Mouse (Mus musculus) heart, postnatal 36 days (tissue): ENCODE results near the gene Macrod2. TPM values are rescaled to one million over a fixed set of nuclear protein-coding genes. Genes with fewer than 3 reads are reported as not detected.
A peak's percentile ranks its signal among the peaks of the same experiment; 100 is the strongest.

Experiments used
- DNase-seq, 2 experiments: peaks; one replicate each; pipeline ENCODE4 v3.0.0; 2021 to 2022
- intact Hi-C: fragments of 180-260 bp; cut with DNase I; formaldehyde crosslinking; loops from one replicate; pipeline ENCODE4 v1.15.1; 2025
- total RNA-seq, 2 experiments: library from RNA; stranded (reverse); gene quantifications; 2 replicates each; pipeline ENCODE4 v1.2.3; 2021

Gene Macrod2
- total RNA-seq, 2 experiments from 2014 or later, result 7.8 to 8.6 TPM

GRCm38 (mm10) chr2:141558242-141558827 is 1163.2 kb downstream of the Macrod2 start:
- intact Hi-C loops, result no loop called here
- DNase-seq, result no peak

- intact Hi-C loops, result no loop called here
- no peak for DNase-seq
Measured at GRCm38 (mm10) chr2:141565986-141566385, 1170.9 kb downstream of the Macrod2 start.

- DNase-seq, result no peak
- intact Hi-C loops, result no loop called here
Measured at GRCm38 (mm10) chr2:141571360-141571759, 1176.3 kb downstream of the Macrod2 start.

- intact Hi-C loops, result no loop called here
- DNase-seq, result no peak
Measured at GRCm38 (mm10) chr2:141578206-141578605, 1183.1 kb downstream of the Macrod2 start.

- intact Hi-C loops, result no loop called here
- DNase-seq, result no peak
Measured at GRCm38 (mm10) chr2:141582431-141582830, 1187.3 kb downstream of the Macrod2 start.

- intact Hi-C loops, result no loop called here
- no peak for DNase-seq
Measured at GRCm38 (mm10) chr2:141582933-141583332, 1187.8 kb downstream of the Macrod2 start.

GRCm38 (mm10) chr2:141587290-141587689 is 1192.2 kb downstream of the Macrod2 start:
- intact Hi-C loops, result no loop called here
- peak in 1 of 2 experiments; percentile 6 for DNase-seq

GRCm38 (mm10) chr2:141591326-141591725 is 1196.2 kb downstream of the Macrod2 start:
- no peak for DNase-seq
- intact Hi-C loops, result no loop called here

- intact Hi-C loops, result no loop called here
Measured at GRCm38 (mm10) chr2:141594811-141595210, 1199.7 kb downstream of the Macrod2 start.

GRCm38 (mm10) chr2:141617721-141618120 is 1222.6 kb downstream of the Macrod2 start:
- DNase-seq, result no peak
- intact Hi-C loops, result no loop called here

More at GRCm38 (mm10) chr2:141594811-141595210, 1199.7 kb downstream of the Macrod2 start:
- no peak for DNase-seq

- no peak for DNase-seq
- intact Hi-C loops, result no loop called here
Measured at GRCm38 (mm10) chr2:141618257-141618656, 1223.1 kb downstream of the Macrod2 start.

GRCm38 (mm10) chr2:141664051-141664450 is 1268.9 kb downstream of the Macrod2 start:
- DNase-seq, result no peak
- intact Hi-C loops, result no loop called here

GRCm38 (mm10) chr2:141672814-141673213 is 1277.7 kb downstream of the Macrod2 start:
- intact Hi-C loops, result no loop called here

GRCm38 (mm10) chr2:141673405-141673804 is 1278.3 kb downstream of the Macrod2 start:
- intact Hi-C loops, result no loop called here
- DNase-seq, result no peak

More at GRCm38 (mm10) chr2:141672814-141673213, 1277.7 kb downstream of the Macrod2 start:
- DNase-seq, result no peak

GRCm38 (mm10) chr2:141697541-141697940 is 1302.4 kb downstream of the Macrod2 start:
- no peak for DNase-seq
- intact Hi-C loops, result no loop called here

GRCm38 (mm10) chr2:141698320-141698719 is 1303.2 kb downstream of the Macrod2 start:
- intact Hi-C loops, result no loop called here
- no peak for DNase-seq

- intact Hi-C loops, result no loop called here
- no peak for DNase-seq
Measured at GRCm38 (mm10) chr2:141700759-141701452, 1305.8 kb downstream of the Macrod2 start.

- DNase-seq, result no peak
- intact Hi-C loops, result no loop called here
Measured at GRCm38 (mm10) chr2:141711785-141712184, 1316.7 kb downstream of the Macrod2 start.

- intact Hi-C loops, result no loop called here
- DNase-seq, result no peak
Measured at GRCm38 (mm10) chr2:141712265-141712664, 1317.2 kb downstream of the Macrod2 start.

- intact Hi-C loops, result no loop called here
- no peak for DNase-seq
Measured at GRCm38 (mm10) chr2:141715061-141715460, 1320.0 kb downstream of the Macrod2 start.

- intact Hi-C loops, result no loop called here
- no peak for DNase-seq
Measured at GRCm38 (mm10) chr2:141722531-141722930, 1327.4 kb downstream of the Macrod2 start.

- intact Hi-C loops, result no loop called here
- DNase-seq, result no peak
Measured at GRCm38 (mm10) chr2:141728998-141729397, 1333.9 kb downstream of the Macrod2 start.
